Mouse (Mus musculus): Measurements from ENCODE around the gene Emsy.

The Emsy gene

GRCm38 (mm10) chr7:98542731-98543142 lies 113.8 kb downstream of the Emsy start:
- DNase-seq (ENCODE audit: low spot score), result no peak

GRCm38 (mm10) chr7:98542267-98542666 lies 114.3 kb downstream of the Emsy start:
- DNase-seq (ENCODE audit: low spot score), result no peak

DNA sequence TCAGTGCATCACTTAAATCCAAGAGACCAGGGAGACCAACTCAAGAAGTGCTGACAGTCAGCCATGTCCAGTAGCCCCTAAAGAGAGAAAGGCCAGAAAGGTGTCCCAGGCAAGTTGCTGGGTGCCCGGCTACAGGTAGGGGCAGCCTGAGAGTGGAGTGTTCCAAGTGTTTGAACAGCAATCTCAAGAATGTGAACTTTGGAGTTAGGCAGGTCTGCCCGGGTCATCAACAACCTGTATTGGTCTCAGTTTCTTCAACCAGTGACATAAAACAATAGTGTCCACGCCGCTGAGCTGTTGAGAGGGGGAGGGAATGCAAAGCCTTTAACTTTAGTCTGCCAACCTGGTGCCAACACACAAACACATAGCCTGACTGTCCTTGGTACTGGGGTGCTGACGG lies 115.0 kb downstream of the Emsy start:
- no peak for DNase-seq (ENCODE audit: low spot score)

DNA sequence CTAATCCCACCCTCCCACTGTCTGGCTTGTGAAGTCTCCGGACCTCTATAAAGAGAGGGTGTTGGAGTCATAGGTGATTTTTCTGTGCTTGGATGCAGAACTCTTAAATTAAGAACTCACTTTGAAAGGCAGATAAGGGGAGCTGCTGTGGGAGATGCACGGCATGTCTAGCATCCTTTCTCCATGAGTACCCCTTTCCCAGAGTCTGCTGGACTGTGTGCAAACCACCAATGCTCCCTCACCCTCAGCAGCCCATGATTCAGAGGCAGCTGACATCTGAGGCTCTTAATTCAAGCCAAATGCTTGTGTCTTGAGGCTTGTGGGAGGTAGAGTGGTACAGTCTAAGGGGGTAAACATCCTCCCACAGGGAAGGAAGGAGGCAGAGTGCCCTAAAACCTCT lies 115.7 kb downstream of the Emsy start:
- no peak for DNase-seq (ENCODE audit: low spot score)

- no peak for DNase-seq (ENCODE audit: low spot score)
Observed at GRCm38 (mm10) chr7:98537967-98538573, 118.5 kb downstream of the Emsy start.

DNA sequence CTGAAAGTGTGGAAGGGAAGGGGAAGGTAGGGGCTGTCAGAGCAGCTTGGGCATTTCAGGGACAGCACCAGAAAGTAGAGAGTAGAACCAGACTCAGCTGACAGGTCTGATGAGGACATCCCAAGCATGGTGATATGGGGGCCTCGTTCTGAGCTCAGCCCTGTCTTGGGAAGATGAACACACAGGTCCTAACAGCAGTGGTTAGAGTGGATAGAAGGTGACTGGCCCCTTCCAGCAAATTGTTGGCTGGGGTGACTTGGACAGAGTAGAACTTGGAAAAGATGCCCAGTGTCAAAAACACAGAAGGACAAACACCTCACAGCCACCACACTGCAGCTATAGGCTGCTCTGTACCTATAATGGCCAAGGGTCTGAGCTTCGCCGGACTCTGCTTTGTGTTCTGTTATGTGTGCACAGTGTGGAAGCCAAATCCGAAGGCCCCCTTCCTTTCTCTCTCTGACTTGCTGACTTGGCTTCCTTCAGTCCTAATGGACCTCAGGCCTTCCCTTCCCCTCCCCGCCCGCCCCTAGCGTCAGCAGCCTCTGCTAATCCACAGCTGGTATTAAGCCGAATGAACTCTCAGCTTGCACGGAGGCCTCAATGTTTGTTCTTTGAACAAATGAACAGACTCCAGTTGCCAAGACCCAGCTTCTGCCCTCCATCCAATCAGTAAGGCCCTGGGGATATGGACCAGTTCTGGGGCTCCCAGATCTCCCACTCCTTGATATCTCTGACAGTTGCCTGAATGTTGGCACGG lies 119.2 kb downstream of the Emsy start:
- DNase-seq (ENCODE audit: low spot score), result no peak
